Mouse (Mus musculus) kidney, adult 18-20 months (tissue): ENCODE measurements around the gene Gm11034.
A peak's percentile ranks its signal among the peaks of the same experiment; 100 is the strongest.

ENCODE experiments used
- DNase-seq: peaks from one replicate; pipeline ENCODE4 v3.0.0; 2021

Gm11034 gene

DNA sequence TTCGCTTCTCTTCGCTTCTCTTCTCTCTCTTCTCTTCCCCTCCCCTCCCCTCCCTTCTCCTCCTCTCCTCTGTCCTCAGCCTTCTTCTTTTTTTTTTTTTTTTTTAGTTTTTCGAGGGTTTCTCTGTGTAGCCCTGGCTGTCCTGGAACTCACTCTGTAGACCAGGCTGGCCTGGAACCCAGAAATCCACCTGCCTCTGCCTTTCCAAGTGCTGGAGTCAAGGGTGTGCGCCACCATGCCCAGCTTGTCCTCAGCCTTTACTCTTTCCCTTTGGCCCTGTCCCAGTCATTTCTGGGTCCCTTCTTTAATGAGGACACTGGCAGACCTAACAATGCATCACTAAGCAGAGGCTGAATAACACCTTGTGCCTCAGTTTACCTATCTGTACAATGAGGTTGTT lies at the start of gene Gm11034:
Gm11034 (minus strand) TSS at position 101 of the 400 bp plus-strand sequence.
- no peak for DNase-seq

DNA sequence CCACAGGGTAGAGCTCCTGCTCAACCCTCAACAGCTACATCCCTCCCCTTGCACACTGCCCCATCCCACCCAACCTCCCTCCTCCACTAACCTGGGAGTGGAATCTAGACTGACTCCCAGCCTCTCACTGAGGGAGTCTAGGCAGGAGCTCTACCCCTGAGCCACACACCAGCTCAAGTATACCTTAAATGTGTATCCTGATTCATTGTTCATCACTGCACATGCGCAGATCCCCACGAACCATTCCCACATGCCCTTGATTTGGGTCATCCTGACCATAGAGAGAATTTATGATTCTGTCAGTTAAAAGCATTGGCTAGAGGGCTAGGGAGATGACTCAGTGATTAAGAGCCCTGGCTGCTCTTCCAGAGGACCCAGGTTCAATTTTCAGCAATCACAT lies 49.3 kb upstream of the Gm11034 start:
- no peak for DNase-seq

DNA sequence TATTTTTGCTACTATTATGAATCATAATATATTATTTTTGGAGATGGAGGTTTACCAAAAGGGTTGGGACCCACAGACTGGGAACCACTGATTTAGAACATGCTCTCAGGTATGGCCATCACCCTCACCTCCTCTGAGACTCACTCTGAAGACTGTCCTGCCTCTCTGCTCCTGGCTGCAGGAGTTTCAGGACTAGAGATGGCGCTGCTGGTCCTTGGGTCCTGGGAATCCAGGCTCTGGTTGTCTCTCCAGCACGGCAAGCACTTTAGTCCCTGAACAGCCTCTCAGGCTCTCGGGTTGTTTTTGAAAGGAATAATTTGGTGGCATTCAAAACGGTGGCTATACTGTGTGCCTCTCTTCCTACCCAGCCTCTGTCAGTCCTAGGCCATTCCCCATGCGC lies 48.4 kb upstream of the Gm11034 start:
- DNase-seq, result no peak

DNA sequence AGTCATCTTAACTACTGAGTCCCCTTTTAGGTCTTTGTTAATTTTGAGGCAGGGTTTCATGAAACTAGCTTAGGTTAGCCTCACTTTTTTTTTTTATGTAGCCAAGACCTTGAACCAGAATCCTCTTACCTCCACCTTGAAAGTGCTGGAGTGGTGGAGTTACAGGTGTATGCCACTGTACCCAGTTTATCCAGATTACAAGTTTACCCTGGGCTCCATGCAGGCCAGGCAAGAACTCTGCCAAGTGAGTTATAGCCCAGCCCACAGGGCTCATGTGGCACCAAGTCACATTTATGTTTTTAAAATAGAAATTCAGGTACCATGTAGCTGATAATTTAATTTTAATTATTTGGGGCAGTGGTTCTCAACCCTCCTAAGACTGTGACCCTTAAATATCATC lies 48.0 kb upstream of the Gm11034 start:
- DNase-seq, result no peak

DNA sequence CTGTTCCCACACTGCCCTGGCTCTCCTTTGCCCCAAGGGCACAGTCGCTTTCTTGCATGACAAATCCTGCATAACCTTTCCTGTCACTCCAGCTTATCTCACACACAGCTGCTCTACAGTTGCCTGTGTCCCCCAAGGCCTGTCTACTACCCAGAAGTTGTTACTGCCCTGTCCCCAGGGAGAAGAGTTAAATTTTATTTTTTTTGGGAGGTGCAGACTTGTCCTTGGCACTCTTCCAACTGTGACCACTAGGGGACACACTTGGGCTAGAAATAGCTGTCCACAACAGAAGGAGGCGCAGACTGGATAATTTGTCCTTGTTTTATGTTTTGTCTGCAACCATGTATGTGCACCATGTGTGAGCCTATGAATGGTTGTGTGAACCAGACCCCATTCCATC lies 47.6 kb upstream of the Gm11034 start:
- DNase-seq, result peak; percentile 49

DNA sequence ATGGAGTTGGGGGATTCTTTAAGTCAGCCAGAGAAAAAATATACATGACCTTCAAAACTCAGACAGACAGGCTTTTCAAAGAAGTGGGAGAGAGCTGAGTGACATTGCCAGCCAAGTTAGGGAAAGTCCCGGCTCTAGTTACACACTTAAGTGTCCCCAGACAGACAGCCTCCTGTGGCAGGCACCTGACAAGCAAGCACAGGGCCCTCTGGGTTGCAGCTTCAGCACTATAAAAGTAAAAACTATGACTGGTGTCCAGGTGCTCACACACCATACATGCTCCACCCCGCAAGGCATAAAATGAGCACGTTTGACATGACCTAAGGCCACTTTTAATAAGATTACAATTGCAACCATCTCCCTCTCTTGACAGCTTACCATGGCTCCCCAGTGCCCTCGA lies 47.1 kb upstream of the Gm11034 start:
- DNase-seq, result no peak

DNA sequence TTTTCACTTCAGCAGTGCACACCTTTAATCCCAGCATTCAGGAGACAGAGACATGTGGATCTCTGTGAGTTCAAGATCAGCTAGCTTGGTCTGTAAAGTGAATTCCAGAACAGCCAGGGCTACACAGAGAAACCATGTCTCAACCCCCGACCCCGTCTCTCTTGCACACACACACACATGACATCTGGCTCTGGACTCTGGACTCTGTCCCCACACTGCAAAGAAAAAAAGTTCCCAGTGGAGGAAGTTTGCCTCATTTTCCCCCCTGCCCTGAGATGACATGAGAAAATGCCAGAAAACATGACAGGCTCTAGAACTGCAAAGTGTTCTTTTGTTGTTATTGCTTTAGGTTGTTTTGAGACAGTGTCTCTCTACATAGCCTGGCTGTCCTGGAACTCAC lies 46.4 kb upstream of the Gm11034 start:
- no peak for DNase-seq

DNA sequence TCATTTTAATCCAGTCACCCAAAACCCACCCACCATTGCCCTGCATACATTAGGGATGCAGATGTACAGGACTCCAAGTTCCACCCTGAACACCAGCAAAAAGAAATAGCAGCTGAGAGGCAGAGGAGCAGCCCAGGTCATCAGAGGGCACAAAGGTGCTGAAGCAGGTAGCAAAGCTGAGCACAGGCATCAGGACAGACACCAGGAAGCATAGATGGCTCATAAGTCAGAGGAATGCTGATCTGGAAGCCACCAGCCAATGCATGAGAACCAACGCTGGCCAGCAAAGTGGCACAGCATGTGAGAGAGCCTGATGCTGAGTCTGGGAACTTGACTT lies 44.4 kb upstream of the Gm11034 start:
- DNase-seq, result no peak

DNA sequence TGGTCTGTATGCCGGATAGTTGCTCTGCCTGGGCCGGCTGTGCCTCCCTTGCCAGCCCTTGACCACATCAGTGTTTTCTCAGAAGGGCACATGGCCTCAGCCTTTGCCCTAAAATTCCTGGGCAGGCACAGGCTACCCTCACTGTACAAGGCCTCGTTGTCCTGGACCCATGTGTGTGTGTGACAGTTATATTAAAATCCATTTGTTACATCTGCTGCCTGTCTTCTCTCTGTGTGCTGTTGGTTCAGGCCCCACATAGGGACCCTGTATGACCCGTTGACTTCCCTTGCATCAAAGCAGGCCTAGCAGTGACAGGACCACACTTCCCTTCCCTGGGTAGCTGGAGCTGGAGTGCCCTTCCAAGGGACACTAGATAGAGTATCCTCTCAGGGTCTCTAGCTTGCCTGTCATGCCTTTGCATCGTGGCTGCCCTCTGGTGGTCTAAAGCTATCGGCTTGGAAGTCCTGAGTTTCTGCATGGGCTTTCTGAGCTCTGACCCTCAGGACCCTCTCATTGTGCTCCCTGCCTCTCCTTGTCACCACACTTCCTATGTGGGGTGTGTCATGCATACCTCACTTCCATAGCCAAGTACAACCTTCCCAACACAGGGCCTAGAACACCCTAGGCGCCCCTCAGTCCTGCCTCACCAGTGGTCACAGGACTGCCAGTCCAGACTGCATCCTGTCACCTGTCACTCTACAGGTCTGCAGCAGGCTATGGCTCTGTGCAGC lies 43.9 kb upstream of the Gm11034 start:
- DNase-seq, result no peak

DNA sequence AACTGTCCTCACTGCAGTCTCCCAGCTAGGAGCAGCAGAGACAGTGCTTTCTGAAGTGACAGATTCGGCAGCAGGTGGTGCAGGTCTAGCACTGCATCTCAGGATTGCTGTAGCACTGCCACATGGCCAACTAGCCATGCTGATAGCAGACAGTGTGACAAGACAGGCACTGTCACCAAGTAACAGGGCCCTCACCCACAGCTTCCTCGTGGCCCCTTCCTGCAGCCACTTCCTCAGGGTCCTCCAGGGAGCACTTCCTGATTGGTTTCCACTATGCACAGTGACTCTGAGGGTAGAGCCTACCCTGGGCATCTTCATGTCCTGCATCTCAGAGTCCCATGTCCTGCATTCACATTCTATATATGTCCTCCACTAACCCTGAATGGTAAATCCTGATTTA lies 31.2 kb upstream of the Gm11034 start:
- DNase-seq, result no peak

DNA sequence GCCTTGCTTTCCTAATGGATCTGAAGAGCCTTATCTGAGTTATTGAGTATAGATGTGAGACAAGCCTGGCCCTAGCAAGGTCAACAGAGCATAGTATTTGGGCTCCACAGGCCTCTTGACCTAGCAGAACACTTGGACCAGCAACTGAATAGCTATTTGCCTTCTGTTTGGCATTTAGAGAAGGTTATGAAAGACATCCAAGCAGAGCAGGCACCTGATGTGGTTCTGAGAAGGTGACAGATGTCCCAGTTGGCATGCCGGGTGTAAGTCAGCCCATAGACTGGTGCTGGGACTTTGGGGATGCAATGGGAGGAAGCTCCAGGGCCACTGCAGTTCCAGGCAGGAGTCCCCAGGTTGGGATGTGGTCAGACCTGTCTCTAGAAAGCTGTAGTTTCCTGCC lies 28.8 kb upstream of the Gm11034 start:
- DNase-seq, result no peak

DNA sequence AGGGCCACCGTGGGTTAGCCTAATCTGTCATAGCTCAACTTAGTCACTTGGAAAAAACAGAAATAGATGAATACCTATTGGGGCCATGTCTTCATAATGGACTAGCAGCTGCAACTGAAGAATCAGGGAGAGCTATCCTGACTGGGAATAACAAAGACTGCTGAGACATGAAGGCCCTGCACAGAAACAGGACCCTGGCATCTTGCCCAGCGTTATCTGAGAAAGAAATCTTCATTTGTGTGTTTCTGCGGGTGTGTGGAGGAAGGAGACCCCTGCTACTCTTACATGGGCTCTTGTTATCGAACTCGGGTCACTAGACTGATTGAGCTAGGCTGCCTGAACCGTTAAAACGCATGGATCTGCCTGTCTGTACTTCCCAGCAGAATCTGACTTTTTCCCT lies 27.5 kb upstream of the Gm11034 start:
- DNase-seq, result no peak

DNA sequence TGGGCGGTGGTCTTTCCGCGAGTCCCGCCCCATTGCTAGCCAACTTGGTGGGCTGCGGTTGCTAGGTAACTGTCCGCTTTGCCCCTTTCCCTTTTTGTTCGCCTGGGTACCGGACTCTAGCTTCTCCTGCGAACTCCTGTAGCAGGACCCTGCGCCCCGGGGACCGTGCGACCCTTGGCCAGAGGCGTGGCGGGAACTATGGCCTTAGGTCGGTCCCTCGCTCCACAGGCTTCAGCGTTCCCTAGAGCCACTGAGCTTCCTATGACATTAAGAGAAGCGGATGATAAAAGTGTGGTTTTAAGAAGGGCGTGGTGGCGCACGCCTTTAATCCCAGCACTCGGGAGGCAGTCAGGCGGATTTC lies 26.9 kb upstream of the Gm11034 start:
- no peak for DNase-seq

DNA sequence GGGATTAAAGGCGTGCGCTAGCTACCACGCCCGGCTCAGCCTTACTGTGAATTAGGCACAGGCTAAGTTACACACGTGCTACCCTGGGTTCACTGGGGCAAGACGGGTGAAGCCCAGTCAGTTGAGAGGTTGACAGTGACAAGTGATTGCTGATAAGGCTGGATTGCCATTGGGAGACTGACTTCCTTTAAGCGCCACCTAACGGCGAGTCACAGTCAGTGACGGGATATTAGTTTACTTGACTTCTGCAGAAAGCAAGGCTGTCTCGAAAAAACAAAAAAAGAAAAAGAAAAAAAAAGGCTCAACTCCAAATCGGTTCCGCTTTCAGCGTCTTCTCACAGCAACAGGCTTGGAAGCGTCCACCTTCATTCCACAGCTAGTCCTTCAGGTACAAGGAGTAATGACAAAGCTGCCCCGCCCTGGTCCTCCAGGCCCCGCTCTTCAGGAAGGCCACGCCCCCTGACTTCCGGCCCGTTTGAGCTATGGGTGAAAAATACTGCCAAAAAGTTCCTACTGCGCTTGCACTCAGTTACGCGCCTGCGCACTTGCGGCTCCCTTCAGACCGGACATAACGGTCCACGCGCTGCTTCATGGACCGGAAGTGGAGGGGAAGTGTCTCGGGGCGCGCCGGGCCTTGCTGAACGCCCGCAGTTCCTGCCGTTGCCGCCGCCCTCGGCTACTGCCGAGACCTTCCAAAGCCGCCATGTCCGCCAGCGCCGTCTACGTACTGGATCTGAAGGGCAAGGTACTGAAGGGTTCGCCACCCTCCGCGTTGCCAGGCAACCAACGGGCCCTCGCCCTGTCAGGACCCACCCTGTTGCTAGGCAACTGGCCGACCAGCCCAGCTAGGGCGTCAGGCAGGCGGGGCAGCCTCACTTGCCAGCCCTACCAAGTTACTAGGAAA lies 26.3 kb upstream of the Gm11034 start, which contains the start of gene Ap1m1:
Ap1m1 (plus strand) TSS at position 520 of the 904 bp plus-strand sequence.
- peak; percentile 97 for DNase-seq

DNA sequence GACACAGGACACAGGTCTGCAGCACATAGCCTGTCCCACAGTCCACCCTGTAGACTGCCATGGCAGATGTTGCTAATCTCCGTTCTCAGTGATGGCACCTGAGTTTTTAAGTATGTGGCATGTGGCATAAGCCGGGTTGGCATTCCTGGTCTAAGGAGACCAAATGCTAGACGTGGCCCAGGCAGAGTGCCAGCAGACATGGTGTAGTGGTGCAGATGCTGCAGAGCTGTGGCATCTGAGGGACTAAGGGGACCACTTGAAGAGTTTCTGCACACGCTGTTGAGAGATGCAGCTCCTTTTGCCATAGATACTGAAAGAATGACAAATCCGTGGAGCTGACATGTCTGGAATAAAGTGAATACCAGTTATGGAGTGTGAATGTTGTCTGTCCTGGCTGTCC lies 9.2 kb upstream of the Gm11034 start:
- DNase-seq, result no peak

DNA sequence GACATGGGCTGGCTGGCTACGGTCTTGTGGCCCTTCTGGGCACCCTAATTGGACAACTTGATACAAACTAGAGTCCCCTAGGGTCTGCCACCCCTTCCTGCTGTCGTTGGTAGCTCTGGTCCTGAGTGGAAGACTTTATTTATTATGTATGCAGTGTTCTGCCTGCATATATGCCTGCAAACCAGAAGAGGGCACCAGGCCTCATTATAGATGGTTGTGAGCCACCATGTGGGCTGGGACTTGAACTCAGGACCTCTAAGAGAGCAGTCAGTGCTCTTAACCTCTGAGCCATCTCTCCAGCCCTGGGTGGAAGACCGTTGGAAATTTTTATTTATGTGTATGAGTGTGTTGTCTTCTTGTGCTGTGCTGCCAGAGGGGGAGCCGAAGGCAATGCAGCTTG lies 7.3 kb upstream of the Gm11034 start:
- DNase-seq, result no peak

DNA sequence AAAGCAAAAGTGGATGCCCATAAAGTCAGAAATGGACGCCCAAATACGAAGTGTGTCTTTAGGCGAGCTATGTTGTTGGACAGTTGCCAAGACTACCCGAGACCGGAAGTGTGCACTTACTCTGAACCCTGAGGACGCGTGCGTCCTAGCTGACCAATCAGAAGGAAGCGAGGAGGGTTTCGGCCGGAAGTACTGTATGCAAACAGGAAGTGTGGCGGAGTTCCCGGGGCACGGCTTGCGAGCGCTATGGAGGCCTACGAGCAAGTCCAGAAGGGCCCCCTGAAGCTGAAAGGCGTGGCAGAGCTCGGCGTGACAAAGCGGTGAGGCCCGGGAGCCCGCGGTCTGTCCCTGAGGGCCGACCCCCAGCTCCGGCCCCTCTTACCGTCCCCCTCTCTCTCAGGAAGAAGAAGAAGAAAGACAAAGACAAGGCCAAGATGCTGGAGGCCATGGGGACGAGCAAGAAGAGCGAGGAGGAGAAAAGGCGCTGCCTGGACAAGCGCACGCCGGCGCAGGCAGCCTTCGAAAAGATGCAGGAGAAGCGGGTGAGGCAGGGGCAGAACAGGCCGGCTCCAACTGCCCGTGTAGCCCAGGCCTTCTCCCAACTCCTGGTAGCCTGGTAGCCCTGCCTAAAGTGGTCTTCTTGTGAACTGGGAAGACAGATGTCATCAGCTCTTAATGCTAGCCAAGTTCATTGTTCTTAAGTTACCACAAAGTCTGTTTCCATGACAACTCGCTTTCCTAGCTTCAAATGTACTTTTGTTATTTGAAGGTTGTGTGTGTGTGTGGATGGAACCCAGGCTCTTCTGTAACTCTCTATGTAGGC lies 6.3 kb upstream of the Gm11034 start, which contains the start of gene Fam32a:
Fam32a (plus strand) TSS at position 190 of the 823 bp plus-strand sequence.
- DNase-seq, result peak; percentile 88

DNA sequence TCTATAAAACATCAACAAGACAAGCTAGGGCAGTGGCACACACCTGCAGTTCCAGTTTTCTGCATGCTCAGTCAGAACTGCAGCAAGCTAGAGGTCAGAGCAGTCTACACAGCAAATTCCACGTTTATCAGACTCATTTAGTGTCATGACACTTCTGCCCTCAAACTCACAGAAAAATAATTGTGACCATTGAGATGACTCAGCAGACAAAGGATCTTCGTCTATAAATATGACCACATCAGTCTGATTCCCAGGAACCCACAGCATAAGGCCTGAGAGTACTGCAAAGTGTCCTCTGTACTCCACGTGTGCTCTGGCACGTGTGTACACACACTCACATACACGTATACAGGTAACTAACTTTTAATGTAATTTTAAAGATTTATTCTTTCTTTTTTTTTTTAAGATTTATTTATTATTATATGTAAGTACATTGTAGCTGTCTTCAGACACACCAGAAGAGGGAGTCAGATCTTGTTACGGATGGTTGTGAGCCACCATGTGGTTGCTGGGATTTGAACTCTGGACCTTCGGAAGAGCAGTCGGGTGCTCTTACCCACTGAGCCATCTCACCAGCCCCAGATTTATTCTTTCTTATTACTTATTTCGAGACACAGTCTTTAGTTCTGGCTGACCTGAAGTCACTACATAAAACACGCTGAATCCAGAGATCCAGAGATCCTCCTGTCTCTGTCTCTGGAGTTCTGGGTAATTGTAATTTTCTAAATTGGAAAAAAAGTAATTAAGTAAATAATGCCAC lies 5.5 kb upstream of the Gm11034 start:
- no peak for DNase-seq

DNA sequence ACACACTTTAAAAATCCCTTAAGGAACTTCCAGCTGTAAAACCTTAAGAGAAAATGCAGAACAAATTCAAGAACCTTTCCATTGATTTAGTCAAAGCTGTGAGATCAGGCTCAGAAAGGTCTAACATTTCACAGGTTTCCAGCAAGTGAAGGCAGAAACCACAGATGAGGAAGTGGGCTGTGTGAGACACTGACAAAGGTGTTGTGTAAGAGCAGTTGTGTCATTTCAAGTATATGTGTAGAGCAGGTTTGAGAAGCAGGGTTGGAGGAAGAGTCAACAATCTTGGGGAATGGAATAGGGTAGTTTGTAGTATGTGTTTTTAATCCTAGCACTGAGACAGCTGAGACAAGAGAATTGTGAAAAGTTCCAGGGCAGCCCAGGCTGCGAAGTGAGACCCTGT lies 2.4 kb upstream of the Gm11034 start:
- no peak for DNase-seq

DNA sequence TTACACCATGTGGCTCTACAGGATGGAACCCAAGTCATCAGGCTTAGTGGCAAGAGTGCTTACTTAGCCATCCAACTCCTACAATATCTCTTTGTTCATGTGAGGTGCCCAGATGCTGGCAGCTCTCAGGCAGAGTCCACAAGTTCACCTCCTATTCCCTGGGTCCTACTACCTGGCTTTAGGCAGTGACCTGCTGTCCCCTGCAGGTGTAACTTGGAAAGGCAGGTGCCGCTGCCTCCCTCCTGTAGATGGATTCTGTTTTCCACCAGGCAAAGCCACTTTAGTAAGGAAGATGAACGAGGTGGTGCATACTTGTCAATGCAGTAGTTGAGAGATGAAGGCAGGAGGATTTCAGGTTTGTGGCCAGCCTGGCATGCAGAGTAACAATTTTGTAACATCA lies 1.6 kb upstream of the Gm11034 start:
- DNase-seq, result peak; percentile 64

DNA sequence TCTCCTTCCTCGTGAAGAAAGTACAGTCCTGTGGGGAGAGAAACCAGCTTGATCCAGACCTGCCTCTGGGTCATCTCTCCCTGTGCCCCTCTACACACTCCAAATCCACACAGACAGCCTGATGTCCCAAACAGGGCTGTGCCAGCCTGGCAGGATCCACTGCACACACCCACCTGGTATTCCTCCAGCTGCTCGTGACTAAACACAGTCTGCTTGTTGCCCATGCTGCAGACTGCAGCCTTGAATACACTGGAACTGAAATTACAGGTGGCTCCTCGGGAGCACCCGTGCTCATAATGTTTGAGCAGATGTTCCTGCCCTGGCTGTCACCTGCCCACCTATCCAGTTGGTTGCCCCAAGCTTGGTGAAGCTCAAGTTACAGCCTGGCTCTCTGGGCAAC lies 685 bp downstream of the Gm11034 start, which contains the start of gene Cib3:
Cib3 (minus strand) TSS at position 87 of the 400 bp plus-strand sequence.
- no peak for DNase-seq

DNA sequence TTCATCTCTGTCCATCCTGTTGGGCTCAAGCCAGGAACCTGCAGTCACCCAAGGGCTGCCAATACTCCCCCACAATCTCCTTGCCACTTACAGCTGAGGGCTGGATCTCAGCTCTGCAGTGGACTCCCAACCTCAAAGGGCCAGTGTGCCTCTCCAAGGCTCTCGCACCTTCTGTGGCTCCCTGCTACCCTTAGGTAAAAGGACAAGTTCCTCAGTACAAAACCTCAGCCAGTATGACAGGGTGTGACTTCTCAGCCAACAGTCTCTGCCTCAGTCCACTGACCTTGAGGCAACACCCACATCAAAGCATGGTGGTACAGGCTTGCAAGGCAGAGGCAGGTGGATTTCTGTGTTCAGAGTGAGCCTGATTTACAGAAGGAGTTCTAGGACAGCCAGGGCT lies 1.6 kb downstream of the Gm11034 start:
- no peak for DNase-seq

DNA sequence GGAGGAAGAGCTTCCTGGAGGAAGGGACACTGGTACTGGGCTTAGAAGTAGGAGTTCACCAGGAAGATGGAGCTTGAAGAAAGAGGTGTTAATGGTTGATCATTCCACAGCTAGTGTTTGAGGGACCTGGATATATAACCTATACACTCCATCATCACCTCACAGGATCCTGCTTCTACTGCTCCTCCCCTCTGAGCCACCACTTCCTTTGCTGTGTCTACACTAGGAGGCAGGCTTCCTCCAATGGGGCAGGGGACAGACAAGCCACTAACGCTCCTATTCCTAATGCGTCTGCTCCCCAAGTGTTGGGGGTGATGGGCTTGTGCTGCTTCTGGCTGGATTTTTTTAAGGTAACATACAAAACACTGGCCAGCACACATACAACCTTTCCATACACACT lies 2.7 kb downstream of the Gm11034 start:
- DNase-seq, result no peak
